In genomic region chr11:16403627-16404026, GRCm38 (mm10) we compare ENCODE assay signal across 11 mouse cellular contexts.
A peak's percentile ranks its signal among the peaks of the same experiment; 100 is the strongest.
DNase-seq lines count a peak whose midpoint lies in the region; ATAC-seq and TF ChIP-seq lines count a peak whose summit lies in the region.
"Had no signal": no experiment of that assay in that cellular context is flagged by ENCODE, and none has a peak within 500 bp of the region (broad histone marks: within the 10 kb centered on the region; RNA-seq: fewer than 3 reads in every experiment).

No protein-coding gene starts in this region.

- peak; percentile 39 to 47 for DNase-seq in cerebellum, postnatal 14 days
- DNase-seq in cerebellum, adult 9-11 months: no peak
- DNase-seq in liver, postnatal 0 days: no peak
- DNase-seq in embryo, embryonic 11 days: peak; percentile 9
- peak; percentile 41 to 55 for DNase-seq in right cerebral cortex, adult 2 months (ENCODE audit: low spot score in 2 of 2)
- no peak for DNase-seq in limb, embryonic 10.5 days (ENCODE audit: low spot score)
- no peak for DNase-seq in hindbrain, embryonic 10.5 days (ENCODE audit: low spot score)
- DNase-seq: heart, postnatal 36 days had no signal

- no peak overlapping the region for H3K9ac ChIP-seq in liver, postnatal 0 days (replicated peaks)
- H3K9ac ChIP-seq in liver, embryonic 12.5 days: no peak overlapping the region

- no peaks in the 10 kb centered on the region for H3K27me3 ChIP-seq in liver, postnatal 0 days (ENCODE audit: insufficient read depth, low read length)
- no peaks in the 10 kb centered on the region for H3K27me3 ChIP-seq in liver, embryonic 12.5 days (replicated peaks)
- no peaks in the 10 kb centered on the region for H3K27me3 ChIP-seq in limb, embryonic 10.5 days (ENCODE audit: low read depth, poor library complexity, severe bottlenecking)
- H3K27me3 ChIP-seq in hindbrain, embryonic 10.5 days (ENCODE audit: insufficient read depth, poor library complexity, severe bottlenecking): no peaks in the 10 kb centered on the region
- H3K27me3 ChIP-seq: megakaryocyte, embryonic 14.5 days had no signal

- no peak overlapping the region for H3K4me3 ChIP-seq in liver, postnatal 0 days (ENCODE audit: low read depth, low read length)
- H3K4me3 ChIP-seq in liver, embryonic 12.5 days: no peak overlapping the region
- no peak overlapping the region for H3K4me3 ChIP-seq in limb, embryonic 10.5 days
- no peak overlapping the region for H3K4me3 ChIP-seq in hindbrain, embryonic 10.5 days
- H3K4me3 ChIP-seq: megakaryocyte, embryonic 14.5 days had no signal

- H3K9me3 ChIP-seq in liver, postnatal 0 days (ENCODE audit: low read length): no peaks in the 10 kb centered on the region
- no peaks in the 10 kb centered on the region for H3K9me3 ChIP-seq in liver, embryonic 12.5 days (replicated peaks)
- no peaks in the 10 kb centered on the region for H3K9me3 ChIP-seq in limb, embryonic 10.5 days (replicated peaks)
- no peaks in the 10 kb centered on the region for H3K9me3 ChIP-seq in hindbrain, embryonic 10.5 days
- H3K9me3 ChIP-seq: megakaryocyte, embryonic 14.5 days had no signal

- H3K36me3 ChIP-seq in liver, postnatal 0 days (replicated peaks; ENCODE audit: insufficient read depth, low read length): no peaks in the 10 kb centered on the region
- no peaks in the 10 kb centered on the region for H3K36me3 ChIP-seq in liver, embryonic 12.5 days
- no peaks in the 10 kb centered on the region for H3K36me3 ChIP-seq in limb, embryonic 10.5 days
- no peaks in the 10 kb centered on the region for H3K36me3 ChIP-seq in hindbrain, embryonic 10.5 days

- ATAC-seq in liver, postnatal 0 days: no peak
- ATAC-seq in liver, embryonic 12.5 days: no peak
- ATAC-seq: CD4-positive, CD25-positive, alpha-beta regulatory T cell, adult 4 months had no signal

- no peak overlapping the region for H3K4me2 ChIP-seq in liver, postnatal 0 days (ENCODE audit: low read depth, low read length)
- H3K4me2 ChIP-seq in liver, embryonic 12.5 days: no peak overlapping the region

- 29% methylated on average over 2 of the region's 2 CpGs for WGBS in liver, postnatal 0 days (ENCODE audit: insufficient replicate concordance)
- 18% methylated on average over 2 of the region's 2 CpGs for WGBS in liver, embryonic 12.5 days (ENCODE audit: insufficient replicate concordance)
- WGBS in limb, embryonic 10.5 days: 47% methylated on average over 2 of the region's 2 CpGs
- WGBS in hindbrain, embryonic 10.5 days: 51% methylated on average over 2 of the region's 2 CpGs

- no peak for TF ChIP-seq EP300 in liver, postnatal 0 days (IDR thresholded peaks at IDR 0.05; ENCODE audit: low read depth)

- no peak overlapping the region for H3K27ac ChIP-seq in liver, postnatal 0 days (ENCODE audit: low read depth)
- H3K27ac ChIP-seq in liver, embryonic 12.5 days: no peak overlapping the region
- H3K27ac ChIP-seq in limb, embryonic 10.5 days: no peak overlapping the region
- no peak overlapping the region for H3K27ac ChIP-seq in hindbrain, embryonic 10.5 days

- no peaks in the 10 kb centered on the region for H3K4me1 ChIP-seq in liver, postnatal 0 days (ENCODE audit: insufficient read depth)
- no peaks in the 10 kb centered on the region for H3K4me1 ChIP-seq in liver, embryonic 12.5 days
- H3K4me1 ChIP-seq in limb, embryonic 10.5 days: no peaks in the 10 kb centered on the region
- H3K4me1 ChIP-seq in hindbrain, embryonic 10.5 days (replicated peaks): no peaks in the 10 kb centered on the region
- H3K4me1 ChIP-seq: megakaryocyte, embryonic 14.5 days had no signal

- peak; percentile 25; the same call in 1 of the 2 replicates for TF ChIP-seq CTCF in liver, postnatal 0 days (IDR thresholded peaks at IDR 0.05; ENCODE audit: low read depth)

Comparison
In these comparisons a context has a peak if more than half of its experiments do, and no peak if none do; other contexts are left out.
1. DNase-seq: peak in cerebellum, postnatal 14 days (2 of 2), embryo, embryonic 11 days (single experiment) and right cerebral cortex, adult 2 months (2 of 2); none in cerebellum, adult 9-11 months (single experiment), liver, postnatal 0 days (single experiment), limb, embryonic 10.5 days (single experiment) and hindbrain, embryonic 10.5 days (single experiment).